Mouse (Mus musculus) cerebellum, adult (tissue): ENCODE data around the gene Pdlim4.
A peak's percentile ranks its signal among the peaks of the same experiment; 100 is the strongest.
"Not testable (repeated sequence)": the region's sequence is repeated elsewhere in the genome, so short reads cannot be mapped to it uniquely, and the experiment has no call there.

Source experiments
- ATAC-seq: cut with Nextera tagmentation; 2 replicates; pipeline ENCODE4 v1.9.2; 2017; ENCODE audit warnings: mild to moderate bottlenecking, moderate library complexity, mixed read lengths; ENCODE audit not compliant: insufficient number of reproducible peaks, low FRiP score, low TSS enrichment

The Pdlim4 gene

GRCm38 (mm10) chr11:54027131-54028043 lies 41.4 kb downstream of the Pdlim4 start:
- ATAC-seq: peak; percentile 31

- ATAC-seq: peak; percentile 12; the same call in 1 of the 2 replicates
Observed at GRCm38 (mm10) chr11:54026491-54027041, 42.2 kb downstream of the Pdlim4 start.

GRCm38 (mm10) chr11:54021396-54022093 lies 47.3 kb downstream of the Pdlim4 start:
- no peak for ATAC-seq

GRCm38 (mm10) chr11:54018893-54019732 lies 49.7 kb downstream of the Pdlim4 start:
- no peak for ATAC-seq

GRCm38 (mm10) chr11:54017596-54017995 lies 51.2 kb downstream of the Pdlim4 start:
- ATAC-seq: no peak

- ATAC-seq: no peak
Observed at GRCm38 (mm10) chr11:54016051-54016450, 52.8 kb downstream of the Pdlim4 start.

- no peak for ATAC-seq
Observed at GRCm38 (mm10) chr11:54012961-54013360, 55.9 kb downstream of the Pdlim4 start.

GRCm38 (mm10) chr11:54011255-54011654 lies 57.6 kb downstream of the Pdlim4 start:
- no peak for ATAC-seq

GRCm38 (mm10) chr11:54008416-54008920 lies 60.3 kb downstream of the Pdlim4 start:
- no peak for ATAC-seq

- ATAC-seq: peak; percentile 76
Observed at GRCm38 (mm10) chr11:54007717-54008116, 61.1 kb downstream of the Pdlim4 start.

- no peak for ATAC-seq
Observed at GRCm38 (mm10) chr11:54006901-54007300, 61.9 kb downstream of the Pdlim4 start.

- ATAC-seq: not testable (repeated sequence)
Observed at GRCm38 (mm10) chr11:54006362-54006761, 62.5 kb downstream of the Pdlim4 start.
